Mouse (Mus musculus) granulocyte monocyte progenitor cell, adult 5-6 weeks (primary cell): ENCODE data around the gene Lipt1. TPM values are rescaled to one million over a fixed set of nuclear protein-coding genes. Genes with fewer than 3 reads are reported as not detected.

Experiments used
- ATAC-seq: replicated peaks from 2 replicates; pipeline ENCODE4 v1.8.0; 2016; ENCODE audit warnings: mild to moderate bottlenecking, moderate TSS enrichment, inconsistent platforms; ENCODE audit not compliant: poor library complexity, severe bottlenecking
- total RNA-seq, 2 experiments: library from RNA; stranded (forward) in 1 of 2; stranded (reverse) in 1 of 2; fragments of 200-712, 200-1000 nt in 1 of 2; fragments of >200 nt in 1 of 2; fragmentation: Nextera tagmentation in 1 of 2; gene quantifications; 2 replicates each; pipeline ENCODE4 v1.2.3; 2014 to 2017

Lipt1 gene
- total RNA-seq, 2 experiments from 2014 or later: 5.3 to 6.8 TPM

DNA sequence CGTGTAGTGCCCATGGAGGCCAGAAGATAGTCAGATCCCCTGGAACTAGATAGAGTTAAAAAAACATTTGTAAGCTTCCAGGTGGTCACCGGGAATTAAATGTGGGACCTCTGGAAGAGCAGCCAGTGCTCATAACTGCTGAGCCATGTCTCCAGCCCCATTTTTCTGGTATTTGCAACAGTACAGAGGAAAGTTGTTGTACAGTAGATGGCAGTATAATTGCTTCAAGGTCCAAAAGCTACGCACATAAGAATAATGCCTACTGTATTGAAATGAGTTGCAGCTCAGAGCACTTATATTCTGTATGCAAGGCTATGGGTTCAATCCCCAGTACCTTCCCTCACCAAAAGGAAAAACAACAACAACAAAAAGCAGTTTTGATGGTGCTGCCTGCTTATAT, 19.9 kb downstream of the Lipt1 start:
- no peak for ATAC-seq

DNA sequence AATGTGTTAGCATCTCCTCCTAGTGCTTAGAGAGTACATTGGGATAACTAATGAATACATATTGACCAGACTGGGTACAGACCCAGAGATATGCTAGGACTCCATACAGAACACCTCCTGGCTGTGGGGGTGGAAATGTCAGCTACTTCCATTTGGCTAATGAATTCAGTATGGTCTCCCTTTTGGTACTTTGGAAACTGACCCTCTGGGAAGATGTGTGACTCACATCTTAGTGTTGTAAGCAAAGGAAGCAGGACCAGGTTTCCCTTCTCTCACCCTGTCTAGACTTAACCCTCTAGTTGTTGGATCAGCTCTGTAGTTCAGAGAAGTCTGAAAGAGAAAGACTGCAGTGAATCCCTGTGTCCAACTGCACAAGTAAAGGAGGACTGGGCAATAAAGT, 23.1 kb downstream of the Lipt1 start:
- no peak for ATAC-seq

DNA sequence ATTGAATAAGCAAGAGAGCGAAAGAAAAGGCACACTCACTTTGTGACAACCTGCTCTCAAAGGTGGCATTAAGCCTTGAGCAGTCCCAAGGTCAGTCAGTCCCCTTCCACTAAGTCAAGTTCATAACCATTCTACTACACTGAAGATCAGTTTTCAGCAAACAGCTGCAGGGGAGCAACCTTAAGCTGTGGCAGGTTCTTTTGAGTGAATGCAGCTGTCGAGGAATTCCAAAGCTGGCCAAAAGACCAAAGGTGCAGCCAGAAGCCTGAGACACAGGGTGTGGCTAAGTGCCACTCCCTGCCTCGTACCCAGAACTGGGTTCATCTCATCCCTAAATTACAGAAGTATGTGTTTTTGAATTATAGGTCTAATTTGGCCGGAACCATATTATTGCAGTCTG, 28.3 kb downstream of the Lipt1 start:
- ATAC-seq: no peak

DNA sequence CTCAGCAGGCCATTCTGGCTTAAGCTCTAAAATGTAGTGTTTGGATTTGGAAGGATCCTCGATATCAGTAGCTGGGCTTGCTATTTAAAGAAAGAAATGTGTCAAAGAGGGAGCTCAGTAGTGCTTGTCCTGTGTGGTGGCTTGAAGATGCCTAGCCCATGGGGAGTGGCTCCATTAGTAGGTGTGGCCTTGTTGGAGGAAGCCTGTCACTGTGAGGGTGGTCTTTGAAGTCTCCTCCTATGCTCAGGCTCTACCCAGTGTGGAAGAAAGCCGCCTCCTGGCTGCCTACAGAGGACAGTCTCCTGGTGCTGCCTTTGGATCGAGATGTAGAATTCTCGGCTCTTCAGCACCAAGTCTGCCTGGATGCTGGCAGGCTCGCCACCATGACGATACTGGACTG, 28.8 kb downstream of the Lipt1 start:
- ATAC-seq: no peak

DNA sequence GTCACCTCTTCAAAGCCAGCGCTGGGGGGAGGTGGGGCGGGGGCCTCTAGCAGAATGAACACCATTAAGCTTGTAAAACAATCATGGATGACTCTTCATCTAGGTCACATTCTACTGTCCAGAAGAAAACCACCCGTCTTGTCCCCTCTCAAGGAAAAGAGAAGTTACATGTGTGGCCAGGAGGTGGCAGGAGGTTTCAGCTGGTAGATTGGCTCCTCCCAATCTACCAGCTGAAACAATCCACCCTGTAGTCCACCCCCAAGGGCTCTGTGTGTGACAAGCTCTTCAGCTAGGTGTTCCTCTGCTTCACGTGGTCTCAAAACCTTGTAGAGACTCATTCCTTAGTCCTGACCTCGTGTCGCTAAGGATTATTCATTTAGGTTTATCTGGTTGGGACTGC, 31.6 kb downstream of the Lipt1 start:
- ATAC-seq: peak; percentile 77

DNA sequence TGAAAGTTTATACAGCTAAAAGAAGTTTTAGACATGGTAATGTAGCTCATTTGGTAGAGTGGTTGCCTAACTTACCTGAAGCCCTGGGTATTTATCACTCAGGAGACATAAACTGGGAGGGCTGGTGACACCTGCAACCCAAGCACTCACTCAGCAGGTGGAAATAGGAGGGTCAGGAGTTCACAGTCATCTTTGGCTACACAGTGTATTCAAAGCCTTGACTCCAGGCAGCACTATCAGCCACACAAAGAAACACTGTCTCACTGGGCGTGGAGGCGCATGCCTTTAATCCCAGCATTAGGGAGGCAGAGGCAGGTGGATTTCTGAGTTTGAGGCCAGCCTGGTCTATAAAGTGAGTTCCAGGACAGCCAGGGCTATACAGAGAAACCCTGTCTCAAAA, 41.2 kb downstream of the Lipt1 start:
- ATAC-seq: no peak

DNA sequence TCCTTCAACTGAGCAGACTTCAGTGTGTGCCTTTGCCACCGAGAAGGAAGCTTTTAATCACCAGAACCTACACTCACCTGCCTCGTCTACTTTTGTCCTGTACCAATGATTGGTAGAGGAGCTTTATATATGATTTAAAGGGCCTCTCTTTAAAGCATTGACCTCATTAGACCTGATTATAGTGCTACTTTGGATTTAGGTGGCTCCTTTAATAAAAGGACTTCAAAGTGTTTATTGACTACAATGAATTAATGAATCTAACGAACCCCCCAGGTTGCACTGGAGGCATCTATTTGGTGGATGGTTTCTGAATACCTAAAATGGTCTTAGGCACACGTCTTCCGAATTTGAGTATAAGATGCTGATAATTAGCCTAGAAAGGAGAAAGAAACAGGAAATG, 44.9 kb downstream of the Lipt1 start, which contains the start of gene Lyg2:
TSS of gene Lyg2 (minus strand) at position 101 of the 400 bp plus-strand sequence.
- ATAC-seq: no peak

DNA sequence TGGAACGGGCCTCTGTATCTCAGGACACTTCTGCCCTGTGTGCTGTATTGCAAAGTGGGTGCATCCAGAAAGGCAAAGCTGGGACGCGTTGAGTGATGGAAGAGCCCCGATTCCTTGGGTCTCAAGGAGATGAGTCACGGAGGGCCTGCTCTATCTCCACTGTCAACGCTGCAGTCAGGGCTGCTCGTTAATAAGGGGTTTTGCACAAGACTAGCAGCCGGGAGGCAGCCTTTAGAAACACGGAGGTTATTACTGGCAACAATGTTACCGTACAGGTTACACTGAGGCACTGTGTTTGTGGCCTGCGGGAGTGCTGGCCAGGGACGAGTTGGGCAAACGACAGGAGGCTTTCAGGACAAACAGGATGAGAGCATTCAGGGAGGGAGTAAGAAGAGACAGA, 46.1 kb downstream of the Lipt1 start:
- no peak for ATAC-seq

DNA sequence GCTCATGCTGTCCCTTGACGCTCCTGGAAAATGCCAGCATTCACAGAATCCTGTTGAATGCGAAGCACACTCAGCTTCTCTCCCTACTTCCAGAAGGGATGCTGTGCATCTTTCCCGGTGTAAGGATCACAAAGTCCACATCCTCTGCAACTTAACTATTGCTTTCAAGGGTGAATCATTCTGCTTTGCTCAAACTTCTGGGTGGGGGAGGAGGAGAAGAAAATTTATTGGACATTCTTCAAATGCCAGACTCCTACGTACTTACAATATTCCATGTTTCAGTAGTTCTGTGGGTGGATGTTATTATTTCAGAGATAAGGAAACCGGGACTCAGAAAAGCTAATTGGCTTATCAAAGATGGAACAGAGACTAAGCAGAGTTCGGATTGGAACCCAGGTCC, 46.6 kb downstream of the Lipt1 start:
- ATAC-seq: no peak

DNA sequence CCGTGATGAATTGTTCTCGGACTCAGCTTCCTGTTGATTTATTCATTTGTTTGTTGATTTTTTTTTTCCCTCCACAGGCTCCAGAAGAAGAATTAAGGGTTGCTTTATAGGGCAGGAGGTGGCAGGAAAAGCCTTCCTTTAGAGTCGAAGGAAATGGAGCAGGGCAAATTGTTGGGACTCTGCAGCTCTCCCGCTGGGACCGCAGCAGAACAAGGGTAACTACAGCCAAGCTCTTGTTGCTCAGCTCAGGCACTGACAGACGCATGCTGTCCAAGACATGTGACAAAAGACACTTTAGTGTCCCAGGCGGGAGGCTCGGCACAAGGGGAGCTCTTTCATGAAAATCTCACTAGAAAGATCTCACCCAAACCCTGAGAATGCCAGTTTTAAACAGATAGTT, 51.0 kb downstream of the Lipt1 start:
- ATAC-seq: no peak

Other genes with a start within 250 kb of the Lipt1 start
- not detected in 2 replicates for gene 2010300C02Rik, start 151.7 kb upstream of the Lipt1 start, total RNA-seq (2014; fragmentation: Nextera tagmentation)
- gene 2010300C02Rik, start 151.7 kb upstream of the Lipt1 start, total RNA-seq (2017): 0.13 TPM in 1 of 2 replicates, not detected in the other
- 5.7 TPM in 2 replicates for gene Tsga10, start 5.3 kb upstream of the Lipt1 start, total RNA-seq (2014; fragmentation: Nextera tagmentation)
- gene Tsga10, start 5.3 kb upstream of the Lipt1 start, total RNA-seq (2017): 8.1 and 8.2 TPM in 2 replicates
- gene Mitd1, start 18.7 kb downstream of the Lipt1 start, total RNA-seq (2014; fragmentation: Nextera tagmentation): 17.2 and 32.3 TPM in 2 replicates
- 24.0 and 39.4 TPM in 2 replicates for gene Mitd1, start 18.7 kb downstream of the Lipt1 start, total RNA-seq (2017)
- gene Mrpl30, start 18.7 kb downstream of the Lipt1 start, total RNA-seq (2014; fragmentation: Nextera tagmentation): 213 and 226 TPM in 2 replicates
- gene Mrpl30, start 18.7 kb downstream of the Lipt1 start, total RNA-seq (2017): 145 and 266 TPM in 2 replicates
- gene Lyg2, start 44.8 kb downstream of the Lipt1 start, total RNA-seq (2014; fragmentation: Nextera tagmentation): not detected in 2 replicates
- not detected in 2 replicates for gene Lyg2, start 44.8 kb downstream of the Lipt1 start, total RNA-seq (2017)
- gene Lyg1, start 86.0 kb downstream of the Lipt1 start, total RNA-seq (2014; fragmentation: Nextera tagmentation): not detected in 2 replicates
- gene Lyg1, start 86.0 kb downstream of the Lipt1 start, total RNA-seq (2017): not detected in 2 replicates
- gene Txndc9, start 126.2 kb downstream of the Lipt1 start, total RNA-seq (2014; fragmentation: Nextera tagmentation): 40.1 and 47.1 TPM in 2 replicates
- gene Txndc9, start 126.2 kb downstream of the Lipt1 start, total RNA-seq (2017): 49.6 and 51.8 TPM in 2 replicates
- gene Eif5b, start 126.3 kb downstream of the Lipt1 start, total RNA-seq (2014; fragmentation: Nextera tagmentation): 41.1 and 73.3 TPM in 2 replicates
- 22.8 and 33.5 TPM in 2 replicates for gene Eif5b, start 126.3 kb downstream of the Lipt1 start, total RNA-seq (2017)